Mouse (Mus musculus) forebrain, embryonic 10.5 days (tissue): Measurements from ENCODE around the gene Fndc10. TPM values are rescaled to one million over a fixed set of nuclear protein-coding genes. Genes with fewer than 3 reads are reported as not detected.
"Not testable (repeated sequence)": the region's sequence is repeated elsewhere in the genome, so short reads cannot be mapped to it uniquely, and the experiment has no call there.

ENCODE experiments used
- DNase-seq: peaks from one replicate; pipeline ENCODE4 v3.0.0-alpha.2; 2017; ENCODE audit warnings: low spot score; ENCODE audit errors: extremely low spot score
- H3K27ac ChIP-seq: fragments of 300-500 bp; sonication (generic); 2 replicates; pipeline ENCODE4 v1.5.1; 2016; ENCODE audit warnings: mild to moderate bottlenecking
- H3K27me3 ChIP-seq: fragments of 300-500 bp; sonication (generic); 2 replicates; pipeline ENCODE4 v1.6.1; 2016; ENCODE audit warnings: mild to moderate bottlenecking; ENCODE audit not compliant: poor library complexity, severe bottlenecking
- H3K36me3 ChIP-seq: fragments of 300-500 bp; sonication (generic); replicated peaks from 2 replicates; pipeline ENCODE4 v1.6.1; 2016; ENCODE audit warnings: mild to moderate bottlenecking, moderate library complexity
- H3K4me1 ChIP-seq: fragments of 300-500 bp; sonication (generic); 2 replicates; pipeline ENCODE4 v1.6.1; 2016
- H3K4me3 ChIP-seq: fragments of 300-500 bp; sonication (generic); 2 replicates; pipeline ENCODE4 v1.5.1; 2016; ENCODE audit warnings: mild to moderate bottlenecking, moderate library complexity
- H3K9me3 ChIP-seq: fragments of 300-500 bp; sonication (generic); 2 replicates; pipeline ENCODE4 v1.6.1; 2016; ENCODE audit warnings: mild to moderate bottlenecking, moderate library complexity
- WGBS: fragments of 180-500 bp; shearing (Covaris S2); methylation state at CpG from one replicate; pipeline ENCODE4 v1.1.7; 2016; 5-methylcytosine and 5-hydroxymethylcytosine counted together
- polyA plus RNA-seq: library from polyadenylated mRNA; unstranded; fragments of >200 nt; fragmentation: Nextera tagmentation; extraction: Ambion mirVana; gene quantifications from 2 replicates; pipeline ENCODE4 v1.2.1, GENCODE M21; 2016

Fndc10 gene
- polyA plus RNA-seq, 1 experiment from 2014 or later: 0.67 TPM

- H3K27ac ChIP-seq: no peak overlapping the region
- no peak for DNase-seq
- no peaks in the 10 kb centered on the region for H3K4me1 ChIP-seq
- 93% methylated on average over 2 of the region's 2 CpGs for WGBS
- no peak overlapping the region for H3K4me3 ChIP-seq
- peaks cover 71% of the 10 kb centered on the region for H3K36me3 ChIP-seq
- H3K9me3 ChIP-seq: no peaks in the 10 kb centered on the region
- H3K27me3 ChIP-seq: no peaks in the 10 kb centered on the region
Observed at GRCm38 (mm10) chr4:155727993-155728392, 33.9 kb downstream of the Fndc10 start.

- Histone ChIP-seq H3K27me3 (no peaks in the 10 kb centered on the region), H3K4me1 (peaks cover 41% of the 10 kb centered on the region), H3K9me3 (no peaks in the 10 kb centered on the region), H3K27ac (no peak overlapping the region), H3K36me3 (peaks cover 60% of the 10 kb centered on the region), H3K4me3 (no peak overlapping the region)
- no peak for DNase-seq
- 89% methylated on average over 10 of the region's 10 CpGs for WGBS
Observed at GRCm38 (mm10) chr4:155733267-155733666, 39.1 kb downstream of the Fndc10 start.

- H3K36me3 ChIP-seq: peaks cover 62% of the 10 kb centered on the region
- no peaks in the 10 kb centered on the region for H3K27me3 ChIP-seq
- H3K9me3 ChIP-seq: no peaks in the 10 kb centered on the region
- peak within 1 kb of the TSS; percentile 83 for H3K4me3 ChIP-seq
- peak within 1 kb of the TSS; percentile 94 for H3K27ac ChIP-seq
- under 1% methylated on average over 29 of the region's 35 CpGs for WGBS
- H3K4me1 ChIP-seq: peaks cover 44% of the 10 kb centered on the region
- DNase-seq: peak; percentile 89
Observed at GRCm38 (mm10) chr4:155734350-155734941, 40.3 kb downstream of the Fndc10 start, which contains the start of gene Tmem240. Gene Tmem240, plus strand, starts transcription at chr4:155734800.

GRCm38 (mm10) chr4:155734951-155735702, 41.0 kb downstream of the Fndc10 start:
- under 1% methylated on average over 64 of the region's 79 CpGs for WGBS
- Histone ChIP-seq H3K4me3 (peak overlapping the region; percentile 83), H3K27me3 (no peaks in the 10 kb centered on the region), H3K27ac (peak overlapping the region; percentile 94), H3K36me3 (peaks cover 63% of the 10 kb centered on the region), H3K9me3 (no peaks in the 10 kb centered on the region), H3K4me1 (peaks cover 44% of the 10 kb centered on the region)
- DNase-seq: peak; percentile 52

- Histone ChIP-seq H3K27ac (peak overlapping the region; percentile 94), H3K9me3 (no peaks in the 10 kb centered on the region), H3K4me1 (peaks cover 44% of the 10 kb centered on the region), H3K27me3 (no peaks in the 10 kb centered on the region), H3K36me3 (peaks cover 66% of the 10 kb centered on the region), H3K4me3 (peak overlapping the region; percentile 83)
- DNase-seq: no peak
- 67% methylated on average over 5 of the region's 5 CpGs for WGBS
Observed at GRCm38 (mm10) chr4:155735788-155736187, 41.6 kb downstream of the Fndc10 start.

GRCm38 (mm10) chr4:155736421-155736820, 42.3 kb downstream of the Fndc10 start:
- H3K4me3 ChIP-seq: peak overlapping the region; percentile 83
- H3K4me1 ChIP-seq: peaks cover 44% of the 10 kb centered on the region
- no peaks in the 10 kb centered on the region for H3K27me3 ChIP-seq
- H3K9me3 ChIP-seq: no peaks in the 10 kb centered on the region
- H3K27ac ChIP-seq: no peak overlapping the region
- peaks cover 66% of the 10 kb centered on the region for H3K36me3 ChIP-seq
- 91% methylated on average over 5 of the region's 5 CpGs for WGBS
- DNase-seq: no peak

GRCm38 (mm10) chr4:155738262-155738661, 44.1 kb downstream of the Fndc10 start:
- DNase-seq: no peak
- H3K36me3 ChIP-seq: peaks cover 66% of the 10 kb centered on the region
- H3K9me3 ChIP-seq: no peaks in the 10 kb centered on the region
- no peak overlapping the region for H3K27ac ChIP-seq
- peaks cover 43% of the 10 kb centered on the region for H3K4me1 ChIP-seq
- H3K4me3 ChIP-seq: no peak overlapping the region
- WGBS: 68% methylated on average over 8 of the region's 8 CpGs
- H3K27me3 ChIP-seq: no peaks in the 10 kb centered on the region

GRCm38 (mm10) chr4:155739152-155739551, 45.0 kb downstream of the Fndc10 start:
- Histone ChIP-seq H3K27me3 (no peaks in the 10 kb centered on the region), H3K4me1 (peaks cover 34% of the 10 kb centered on the region), H3K4me3 (no peak overlapping the region), H3K9me3 (no peaks in the 10 kb centered on the region), H3K27ac (no peak overlapping the region), H3K36me3 (peaks cover 71% of the 10 kb centered on the region)
- 80% methylated on average over 6 of the region's 6 CpGs for WGBS
- DNase-seq: no peak

- 84% methylated on average over 37 of the region's 37 CpGs for WGBS
- Histone ChIP-seq H3K36me3 (peaks cover 79% of the 10 kb centered on the region), H3K27ac (no peak overlapping the region), H3K4me1 (peaks cover 28% of the 10 kb centered on the region), H3K27me3 (no peaks in the 10 kb centered on the region), H3K9me3 (no peaks in the 10 kb centered on the region), H3K4me3 (peak overlapping the region; percentile 16; the same call in 1 of the 2 replicates)
- no peak for DNase-seq
Observed at GRCm38 (mm10) chr4:155739741-155740636, 45.8 kb downstream of the Fndc10 start.

- not testable (repeated sequence) for H3K9me3 ChIP-seq, DNase-seq, H3K27me3 ChIP-seq, H3K27ac ChIP-seq, H3K4me3 ChIP-seq
- WGBS: 92% methylated on average over 10 of the region's 10 CpGs
- peaks cover 24% of the 10 kb centered on the region for H3K4me1 ChIP-seq
- H3K36me3 ChIP-seq: peaks cover 86% of the 10 kb centered on the region
Observed at GRCm38 (mm10) chr4:155740681-155741080, 46.5 kb downstream of the Fndc10 start.

GRCm38 (mm10) chr4:155742684-155743083, 48.5 kb downstream of the Fndc10 start:
- WGBS: 91% methylated on average over 5 of the region's 5 CpGs
- H3K36me3 ChIP-seq: peaks cover 93% of the 10 kb centered on the region

GRCm38 (mm10) chr4:155744474-155744873, 50.3 kb downstream of the Fndc10 start:
- H3K27me3 ChIP-seq: no peaks in the 10 kb centered on the region
- no peak overlapping the region for H3K27ac ChIP-seq
- no peak overlapping the region for H3K4me3 ChIP-seq
- no peak for DNase-seq
- H3K36me3 ChIP-seq: peaks cover 100% of the 10 kb centered on the region
- no peaks in the 10 kb centered on the region for H3K9me3 ChIP-seq
- no peaks in the 10 kb centered on the region; the same call in 1 of the 2 replicates for H3K4me1 ChIP-seq
- 97% methylated on average over 8 of the region's 8 CpGs for WGBS

More at GRCm38 (mm10) chr4:155742684-155743083, 48.5 kb downstream of the Fndc10 start:
- H3K4me1 ChIP-seq: peaks cover 10% of the 10 kb centered on the region
- H3K9me3 ChIP-seq: no peaks in the 10 kb centered on the region
- no peak overlapping the region for H3K27ac ChIP-seq
- no peak for DNase-seq
- H3K4me3 ChIP-seq: no peak overlapping the region
- H3K27me3 ChIP-seq: no peaks in the 10 kb centered on the region
